Mouse (Mus musculus) forebrain, embryonic 11.5 days (tissue): Measurements from ENCODE around the gene Wars2. TPM values are rescaled to one million over a fixed set of nuclear protein-coding genes. Genes with fewer than 3 reads are reported as not detected.
A peak's percentile ranks its signal among the peaks of the same experiment; 100 is the strongest.

Source experiments
- ATAC-seq: fragments of 200-750 bp; cut with Nextera tagmentation; replicated peaks from 2 replicates; pipeline ENCODE4 v1.8.0; 2017; ENCODE audit warnings: moderate TSS enrichment; ENCODE audit not compliant: low FRiP score
- DNase-seq: peaks from one replicate; pipeline ENCODE4 v3.0.0-alpha.2; 2017; ENCODE audit warnings: low spot score
- H3K27ac ChIP-seq: fragments of 300-500 bp; sonication (generic); 2 replicates; pipeline ENCODE4 v1.5.1; 2014; ENCODE audit warnings: low read depth, low read length
- H3K27me3 ChIP-seq: fragments of 300-500 bp; sonication (generic); 2 replicates; pipeline ENCODE4 v1.6.1; 2014; ENCODE audit warnings: mild to moderate bottlenecking, low read length, mixed read lengths; ENCODE audit not compliant: control insufficient read depth, insufficient read depth
- H3K36me3 ChIP-seq: fragments of 300-500 bp; sonication (generic); 2 replicates; pipeline ENCODE4 v1.6.1; 2014; ENCODE audit warnings: mild to moderate bottlenecking, low read length, moderate library complexity, mixed read lengths; ENCODE audit not compliant: control insufficient read depth, insufficient read depth
- H3K4me1 ChIP-seq: fragments of 300-500 bp; sonication (generic); replicated peaks from 2 replicates; pipeline ENCODE4 v1.6.1; 2014; ENCODE audit warnings: low read length, mixed read lengths; ENCODE audit not compliant: control insufficient read depth, insufficient read depth
- H3K4me2 ChIP-seq: fragments of 300-500 bp; sonication (generic); 2 replicates; pipeline ENCODE4 v1.6.1; 2014; ENCODE audit warnings: low read depth, mild to moderate bottlenecking, low read length, moderate library complexity, mixed read lengths; ENCODE audit not compliant: severe bottlenecking
- H3K4me3 ChIP-seq: fragments of 300-500 bp; sonication (generic); 2 replicates; pipeline ENCODE4 v1.5.1; 2014; ENCODE audit warnings: low read depth, low read length
- H3K9ac ChIP-seq: fragments of 300-500 bp; sonication (generic); 2 replicates; pipeline ENCODE4 v1.6.1; 2014; ENCODE audit warnings: low read length
- H3K9me3 ChIP-seq: fragments of 300-500 bp; sonication (generic); 2 replicates; pipeline ENCODE4 v1.6.1; 2016; ENCODE audit warnings: low read length, mixed read lengths; ENCODE audit not compliant: control insufficient read depth
- WGBS: fragments of 180-500 bp; shearing (Covaris S2); extraction: QIAGEN DNeasy Blood & Tissue Kit; methylation state at CpG from one replicate; pipeline ENCODE4 v1.1.7; 2014; 5-methylcytosine and 5-hydroxymethylcytosine counted together
- polyA plus RNA-seq: library from polyadenylated mRNA; unstranded; fragments of >200 nt; fragmentation: Nextera tagmentation; extraction: Ambion mirVana; gene quantifications from 2 replicates; pipeline ENCODE4 v1.2.1, GENCODE M21; 2014

The Wars2 gene
- polyA plus RNA-seq, 1 experiment from 2014 or later, result 7.5 TPM

DNA sequence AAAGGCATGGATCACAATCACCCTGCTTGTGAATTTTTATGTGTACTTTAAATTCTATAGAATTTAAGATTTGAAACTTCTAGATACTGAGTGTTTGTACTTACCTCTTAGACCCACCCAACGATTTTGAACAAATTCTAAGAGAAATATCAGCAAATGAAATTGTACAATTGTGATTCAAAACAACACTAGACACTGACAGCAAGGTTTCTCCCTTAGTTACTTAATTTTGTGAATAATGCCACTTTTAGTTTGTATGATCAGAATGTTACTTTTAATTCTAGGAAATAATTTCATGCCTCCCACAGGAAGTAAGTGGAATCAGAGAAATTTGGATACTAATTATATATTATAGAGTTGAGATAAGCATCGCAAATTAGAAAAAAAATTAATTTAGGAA lies 119.5 kb downstream of the Wars2 start:
- H3K27ac ChIP-seq, result no peak overlapping the region
- H3K9me3 ChIP-seq, result no peaks in the 10 kb centered on the region
- no peak overlapping the region for H3K4me3 ChIP-seq
- no peak for ATAC-seq
- no peak overlapping the region for H3K4me2 ChIP-seq
- H3K36me3 ChIP-seq, result no peaks in the 10 kb centered on the region
- 37% methylated on average over 2 of the region's 2 CpGs for WGBS
- no peak for DNase-seq
- H3K9ac ChIP-seq, result no peak overlapping the region
- peaks cover 85% of the 10 kb centered on the region for H3K27me3 ChIP-seq
- no peaks in the 10 kb centered on the region; the same call in 1 of the 2 replicates for H3K4me1 ChIP-seq

DNA sequence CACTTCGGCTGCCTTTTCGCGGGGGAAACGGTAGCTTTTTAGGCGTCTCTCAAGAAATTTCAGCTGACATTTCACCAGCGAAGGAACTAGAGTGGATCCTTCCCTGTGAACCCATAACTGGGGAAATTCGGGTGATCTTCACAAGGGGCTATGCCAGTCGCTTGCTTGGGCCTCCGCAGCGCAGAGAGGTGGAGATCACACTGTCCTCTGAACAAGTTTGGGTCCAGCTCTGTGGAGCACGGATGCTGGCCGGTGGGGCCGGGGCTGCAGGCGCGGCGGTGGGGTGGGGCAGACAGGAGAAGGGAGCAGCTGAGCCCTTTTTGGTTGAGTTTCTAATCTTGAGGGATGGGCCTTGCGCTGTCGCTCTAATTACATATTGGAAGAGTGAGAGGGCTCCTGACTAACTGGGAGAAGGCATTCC lies 120.5 kb downstream of the Wars2 start:
- Histone ChIP-seq H3K4me2 (no peak overlapping the region), H3K36me3 (no peaks in the 10 kb centered on the region), H3K27me3 (peaks cover 80% of the 10 kb centered on the region), H3K4me1 (no peaks in the 10 kb centered on the region; the same call in 1 of the 2 replicates), H3K9ac (no peak overlapping the region), H3K9me3 (no peaks in the 10 kb centered on the region), H3K4me3 (no peak overlapping the region), H3K27ac (no peak overlapping the region)
- WGBS, result 2% methylated on average over 18 of the region's 18 CpGs
- ATAC-seq (no peak), DNase-seq (no peak)

DNA sequence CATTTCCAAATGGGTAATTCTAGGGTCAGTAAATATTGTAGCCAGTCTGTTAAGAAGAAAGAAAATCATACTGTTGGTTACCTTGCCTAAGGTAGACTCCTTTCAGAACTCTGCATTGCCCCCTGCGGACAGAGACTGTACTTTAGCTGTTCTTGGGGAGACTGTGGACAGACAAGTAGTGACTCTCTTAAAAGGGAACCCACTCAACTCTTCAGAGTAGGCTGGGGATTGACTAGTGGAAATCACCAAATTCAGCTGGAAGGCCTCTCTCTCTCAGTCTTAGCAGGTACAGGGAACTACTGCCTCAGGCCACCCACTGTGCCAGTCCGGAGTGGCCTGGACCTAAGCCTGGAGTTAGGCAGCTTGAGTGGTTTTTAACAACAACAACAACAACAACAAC lies 121.1 kb downstream of the Wars2 start:
- Histone ChIP-seq H3K4me3 (no peak overlapping the region), H3K27ac (no peak overlapping the region), H3K4me2 (no peak overlapping the region), H3K27me3 (peaks cover 74% of the 10 kb centered on the region), H3K9ac (no peak overlapping the region), H3K36me3 (no peaks in the 10 kb centered on the region), H3K4me1 (no peaks in the 10 kb centered on the region), H3K9me3 (no peaks in the 10 kb centered on the region)
- DNase-seq (no peak), ATAC-seq (peak; percentile 47; the same call in 1 of the 2 replicates)
- 0% methylated on average over 2 of the region's 2 CpGs for WGBS

DNA sequence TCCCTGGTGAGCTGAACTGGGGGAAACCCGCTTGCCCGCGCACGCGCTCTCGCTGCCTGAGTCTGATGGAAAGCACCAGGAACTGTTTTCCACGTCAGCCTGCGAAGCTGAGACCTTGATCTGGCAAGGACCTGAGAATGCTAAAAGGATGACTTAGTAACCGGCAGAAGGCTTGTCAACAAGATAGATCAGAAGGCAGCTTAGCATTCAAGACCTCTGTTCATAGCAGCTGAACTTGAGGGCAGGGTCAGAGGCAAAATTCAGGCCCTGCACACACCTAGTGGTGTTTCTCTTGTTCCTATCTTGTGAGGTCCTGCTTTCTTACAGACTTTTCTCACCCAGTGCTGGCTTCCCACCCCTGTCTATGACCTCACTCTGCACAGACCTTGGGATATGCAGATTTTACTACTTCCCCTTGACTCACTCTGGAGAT lies 122.6 kb downstream of the Wars2 start:
- Histone ChIP-seq H3K4me2 (no peak overlapping the region), H3K27ac (no peak overlapping the region), H3K36me3 (no peaks in the 10 kb centered on the region), H3K9me3 (no peaks in the 10 kb centered on the region), H3K4me1 (no peaks in the 10 kb centered on the region), H3K27me3 (peaks cover 60% of the 10 kb centered on the region), H3K9ac (no peak overlapping the region), H3K4me3 (no peak overlapping the region)
- ATAC-seq (no peak), DNase-seq (no peak)
- 13% methylated on average over 9 of the region's 9 CpGs for WGBS

DNA sequence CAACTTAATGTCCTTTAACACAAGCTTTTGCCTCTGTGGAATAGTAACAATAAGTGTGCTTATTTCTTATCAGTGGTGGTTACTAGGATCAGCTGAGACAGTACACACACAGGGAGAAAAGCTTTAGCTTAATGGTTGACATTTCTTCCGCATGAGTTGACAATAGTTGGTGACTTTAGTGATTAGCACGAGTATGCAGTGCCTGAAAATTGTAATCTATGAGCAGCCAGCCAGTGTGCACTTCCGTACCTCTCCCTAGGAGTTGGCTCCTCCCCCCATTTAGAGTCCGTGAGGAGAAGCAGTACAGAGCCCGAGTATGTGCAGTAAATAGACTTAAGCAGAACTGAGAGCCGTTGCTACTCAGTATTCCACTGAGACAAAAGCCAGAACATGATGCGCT lies 123.8 kb downstream of the Wars2 start:
- H3K9me3 ChIP-seq, result no peaks in the 10 kb centered on the region
- H3K27me3 ChIP-seq, result peaks cover 50% of the 10 kb centered on the region
- whole genome bisulfite sequencing, result 17% methylated on average over 7 of the region's 7 CpGs
- H3K9ac ChIP-seq, result no peak overlapping the region
- DNase-seq, result no peak
- no peaks in the 10 kb centered on the region for H3K36me3 ChIP-seq
- H3K4me2 ChIP-seq, result no peak overlapping the region
- 0 out of 2 replicates have a peak, but pooled peaks have one; percentile 16 for ATAC-seq
- H3K4me3 ChIP-seq, result no peak overlapping the region
- H3K4me1 ChIP-seq, result no peaks in the 10 kb centered on the region
- H3K27ac ChIP-seq, result no peak overlapping the region

DNA sequence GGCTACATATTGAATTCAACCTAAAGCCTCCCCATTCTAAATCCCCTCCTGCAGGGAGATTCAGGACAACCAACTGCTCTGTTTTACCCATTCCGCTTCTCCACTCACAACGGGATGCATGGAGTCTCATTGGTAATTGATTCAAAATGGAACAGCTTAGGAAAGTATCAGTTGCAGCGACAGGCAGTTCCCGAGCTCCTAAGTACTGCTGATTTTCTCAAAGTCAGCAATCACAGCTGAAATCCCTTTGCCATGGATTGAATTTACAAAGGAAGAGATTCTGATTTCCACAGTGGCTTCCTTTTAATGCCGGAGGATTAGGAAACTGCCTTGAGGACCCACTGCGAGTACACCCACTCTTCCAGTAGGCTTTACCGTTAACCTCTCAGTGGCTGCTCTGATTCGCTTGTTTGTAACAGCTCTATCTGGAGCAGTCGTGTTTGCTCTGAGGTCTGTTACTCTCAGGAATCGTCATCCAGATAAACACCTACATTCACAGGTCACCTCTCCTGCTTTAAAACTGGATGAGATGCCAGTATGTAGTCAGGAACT lies 126.0 kb downstream of the Wars2 start:
- Histone ChIP-seq H3K27ac (no peak overlapping the region), H3K4me1 (no peaks in the 10 kb centered on the region), H3K4me2 (no peak overlapping the region), H3K27me3 (peaks cover 37% of the 10 kb centered on the region), H3K36me3 (no peaks in the 10 kb centered on the region), H3K4me3 (no peak overlapping the region), H3K9ac (no peak overlapping the region), H3K9me3 (no peaks in the 10 kb centered on the region)
- WGBS, result 26% methylated on average over 10 of the region's 10 CpGs
- ATAC-seq (no peak), DNase-seq (no peak)

DNA sequence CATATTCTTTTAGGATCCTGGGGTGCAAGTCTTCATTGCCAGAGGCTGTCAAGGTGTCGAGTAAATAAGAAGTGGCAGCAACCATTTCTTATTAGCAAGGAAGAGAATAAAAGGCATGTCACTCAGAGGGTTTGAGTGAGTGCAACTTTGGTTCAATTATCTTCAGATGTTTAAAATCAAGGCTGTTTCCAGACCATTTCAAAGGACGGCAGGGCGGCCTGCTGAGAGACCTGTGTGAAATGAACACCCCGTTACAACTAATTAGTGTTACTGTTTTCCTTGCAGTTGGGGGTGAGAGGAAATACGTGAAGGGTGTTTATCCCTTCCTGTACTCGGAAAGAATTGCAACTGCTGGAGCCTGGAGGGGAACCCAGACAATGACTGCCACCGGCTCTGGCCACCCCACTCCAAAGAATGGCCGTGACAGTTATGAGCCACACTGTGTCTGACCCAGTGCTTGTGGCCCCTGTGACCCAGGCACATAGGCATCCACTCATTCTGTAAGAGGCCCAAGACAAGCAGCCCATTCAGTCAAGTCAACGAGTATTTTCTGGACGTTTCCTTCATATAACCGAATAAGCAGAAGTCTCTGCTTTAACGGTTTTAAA lies 137.2 kb downstream of the Wars2 start:
- Histone ChIP-seq H3K4me1 (no peaks in the 10 kb centered on the region), H3K27ac (no peak overlapping the region), H3K27me3 (no peaks in the 10 kb centered on the region), H3K4me2 (no peak overlapping the region), H3K4me3 (no peak overlapping the region), H3K36me3 (no peaks in the 10 kb centered on the region), H3K9me3 (no peaks in the 10 kb centered on the region), H3K9ac (no peak overlapping the region)
- WGBS, result 28% methylated on average over 12 of the region's 12 CpGs
- ATAC-seq (0 out of 2 replicates have a peak, but pooled peaks have one; percentile 7), DNase-seq (no peak)

DNA sequence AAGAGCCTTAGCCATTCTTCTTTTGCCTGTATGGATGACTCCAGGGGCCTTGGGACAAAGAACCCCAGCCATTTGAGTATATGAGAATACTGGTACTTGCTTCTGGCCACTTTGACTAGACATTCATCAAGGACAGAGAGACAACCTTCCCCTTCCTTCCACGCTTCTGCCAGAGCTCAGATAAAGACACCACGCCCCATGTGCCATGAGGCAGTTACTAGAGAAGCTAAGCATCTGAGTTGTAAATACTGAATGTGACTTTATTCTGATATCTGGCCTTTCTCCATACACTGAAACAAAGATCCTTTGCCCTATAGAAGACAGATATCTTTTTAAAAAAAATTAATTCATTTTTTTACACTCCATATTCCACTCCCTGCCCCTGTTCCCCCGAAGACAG lies 138.8 kb downstream of the Wars2 start:
- Histone ChIP-seq H3K27ac (no peak overlapping the region), H3K9ac (no peak overlapping the region), H3K9me3 (no peaks in the 10 kb centered on the region), H3K4me3 (no peak overlapping the region), H3K4me2 (no peak overlapping the region), H3K36me3 (no peaks in the 10 kb centered on the region), H3K27me3 (no peaks in the 10 kb centered on the region), H3K4me1 (no peaks in the 10 kb centered on the region)
- no peak for ATAC-seq
- DNase-seq, result no peak
- WGBS, result 88% methylated on average over 3 of the region's 3 CpGs

DNA sequence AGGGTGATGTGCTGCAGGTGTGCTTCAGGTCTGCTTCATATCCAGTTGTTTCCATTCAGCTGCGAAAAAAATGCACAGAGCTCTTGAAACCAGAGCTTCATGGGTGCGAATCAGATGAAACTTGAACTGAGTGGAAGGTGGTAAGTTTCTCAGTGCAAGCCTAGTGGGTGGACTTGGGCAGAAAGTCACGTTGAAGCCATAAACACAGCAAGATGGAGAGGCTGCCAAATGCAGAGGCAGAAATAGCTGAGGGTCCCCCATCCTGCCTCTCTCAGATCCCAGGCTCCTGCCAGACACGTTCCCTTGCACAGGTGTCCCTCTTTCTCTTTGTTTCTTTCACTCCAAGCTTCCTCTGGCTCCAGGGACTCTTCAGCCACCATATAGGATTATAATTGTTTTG lies 140.6 kb downstream of the Wars2 start:
- ATAC-seq, result no peak
- no peaks in the 10 kb centered on the region for H3K9me3 ChIP-seq
- H3K27ac ChIP-seq, result no peak overlapping the region
- no peaks in the 10 kb centered on the region for H3K4me1 ChIP-seq
- H3K27me3 ChIP-seq, result no peaks in the 10 kb centered on the region
- no peak overlapping the region for H3K4me3 ChIP-seq
- DNase-seq, result no peak
- H3K9ac ChIP-seq, result no peak overlapping the region
- no peak overlapping the region for H3K4me2 ChIP-seq
- 68% methylated on average over 4 of the region's 4 CpGs for WGBS
- H3K36me3 ChIP-seq, result no peaks in the 10 kb centered on the region
